ENCODE assay signal across 9 mouse cellular contexts in the genomic region with DNA sequence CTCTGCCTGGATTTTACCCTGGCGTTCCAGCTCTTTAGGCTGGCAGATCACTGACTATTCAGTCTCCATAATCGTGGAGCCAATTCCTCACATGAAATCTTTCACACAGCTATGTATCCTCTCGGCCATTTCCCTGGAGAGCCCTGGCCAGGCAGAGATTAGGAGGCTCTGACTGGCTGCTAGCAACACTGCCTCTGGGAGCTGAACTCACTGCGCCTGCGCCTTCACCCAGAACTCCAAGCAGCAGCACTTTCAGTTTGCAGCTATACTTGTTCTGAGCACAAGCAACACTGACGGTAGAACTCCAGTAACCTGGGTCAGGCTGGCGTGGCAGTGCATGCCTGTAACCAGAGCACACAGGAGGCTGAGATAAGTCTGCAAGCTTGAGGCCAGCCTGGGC. TPM values are rescaled to one million over a fixed set of nuclear protein-coding genes. Genes with fewer than 3 reads are reported as not detected.
DNase-seq lines count a peak whose midpoint lies in the region; ATAC-seq and TF ChIP-seq lines count a peak whose summit lies in the region.
"Had no signal": no experiment of that assay in that cellular context is flagged by ENCODE, and none has a peak within 500 bp of the region (broad histone marks: within the 10 kb centered on the region; RNA-seq: fewer than 3 reads in every experiment).

No protein-coding gene starts in this region.

- H3K9me3 ChIP-seq in hindbrain, embryonic 10.5 days = no peaks in the 10 kb centered on the region
- H3K9me3 ChIP-seq in hindbrain, embryonic 11.5 days (ENCODE audit: control insufficient read depth, low read length) = no peaks in the 10 kb centered on the region
- no peaks in the 10 kb centered on the region for H3K9me3 ChIP-seq in heart, embryonic 15.5 days (replicated peaks)
- H3K9me3 ChIP-seq in forebrain, postnatal 0 days (ENCODE audit: low read length) = no peaks in the 10 kb centered on the region

- 90% methylated on average over 7 of the region's 7 CpGs for WGBS in hindbrain, embryonic 10.5 days
- WGBS in hindbrain, embryonic 11.5 days = 83% methylated on average over 7 of the region's 7 CpGs
- WGBS in heart, embryonic 15.5 days = 33% methylated on average over 7 of the region's 7 CpGs
- WGBS in forebrain, postnatal 0 days = 78% methylated on average over 7 of the region's 7 CpGs

- H3K36me3 ChIP-seq in hindbrain, embryonic 10.5 days = no peaks in the 10 kb centered on the region; the same call in 1 of the 2 replicates
- no peaks in the 10 kb centered on the region for H3K36me3 ChIP-seq in hindbrain, embryonic 11.5 days (ENCODE audit: control insufficient read depth, insufficient read depth, low read length)
- H3K36me3 ChIP-seq in heart, embryonic 15.5 days = no peaks in the 10 kb centered on the region
- no peaks in the 10 kb centered on the region for H3K36me3 ChIP-seq in forebrain, postnatal 0 days (ENCODE audit: insufficient read depth)

- no peak for ATAC-seq in hindbrain, embryonic 11.5 days (ENCODE audit: low FRiP score)
- ATAC-seq in heart, embryonic 15.5 days (replicated peaks; ENCODE audit: insufficient number of reproducible peaks, insufficient read depth, low FRiP score, low read depth) = peak; percentile 63
- no peak for ATAC-seq in forebrain, postnatal 0 days

- H3K27me3 ChIP-seq in hindbrain, embryonic 10.5 days (ENCODE audit: insufficient read depth, poor library complexity, severe bottlenecking) = no peaks in the 10 kb centered on the region
- no peaks in the 10 kb centered on the region for H3K27me3 ChIP-seq in hindbrain, embryonic 11.5 days (ENCODE audit: control insufficient read depth, insufficient read depth, low read length)
- no peaks in the 10 kb centered on the region for H3K27me3 ChIP-seq in heart, embryonic 15.5 days
- no peaks in the 10 kb centered on the region for H3K27me3 ChIP-seq in forebrain, postnatal 0 days (ENCODE audit: insufficient read depth, low read length)

- H3K4me2 ChIP-seq in hindbrain, embryonic 11.5 days (replicated peaks; ENCODE audit: low read depth, low read length) = no peak overlapping the region
- peak overlapping the region; percentile 57 for H3K4me2 ChIP-seq in heart, embryonic 15.5 days
- H3K4me2 ChIP-seq in forebrain, postnatal 0 days (ENCODE audit: low read depth) = no peak overlapping the region

- no peak overlapping the region for H3K4me3 ChIP-seq in hindbrain, embryonic 10.5 days
- no peak overlapping the region for H3K4me3 ChIP-seq in hindbrain, embryonic 11.5 days (ENCODE audit: low read depth, low read length)
- H3K4me3 ChIP-seq in brown adipose tissue, adult 24 weeks (ENCODE audit: insufficient read depth, low read depth, low read length) = no peak overlapping the region
- peak overlapping the region; percentile 27 for H3K4me3 ChIP-seq in heart, embryonic 15.5 days
- no peak overlapping the region for H3K4me3 ChIP-seq in forebrain, postnatal 0 days (ENCODE audit: low read depth, low read length)

- no peak for TF ChIP-seq CTCF in forebrain, postnatal 0 days (IDR thresholded peaks at IDR 0.05; ENCODE audit: low read depth)

- 0 out of 2 replicates have a peak overlapping the region, but pooled peaks have one; percentile 2 for H3K27ac ChIP-seq in hindbrain, embryonic 10.5 days
- no peak overlapping the region for H3K27ac ChIP-seq in hindbrain, embryonic 11.5 days (ENCODE audit: low read depth, low read length)
- peak overlapping the region; percentile 3; the same call in 1 of the 2 replicates for H3K27ac ChIP-seq in brown adipose tissue, adult 24 weeks (replicated peaks; ENCODE audit: low read depth, low read length)
- H3K27ac ChIP-seq in heart, embryonic 15.5 days = peak overlapping the region; percentile 87
- H3K27ac ChIP-seq in forebrain, postnatal 0 days (ENCODE audit: low read depth, low read length) = no peak overlapping the region
- H3K27ac ChIP-seq: macrophage had no signal

- DNase-seq in hindbrain, embryonic 10.5 days (ENCODE audit: low spot score) = no peak
- no peak for DNase-seq in hindbrain, embryonic 11.5 days (ENCODE audit: low spot score)
- peak; percentile 23 for DNase-seq in liver
- no peak for DNase-seq in cerebellum, postnatal 25 days
- DNase-seq in forebrain, postnatal 0 days = no peak
- DNase-seq in left cerebral cortex, adult 11 months (ENCODE audit: low spot score) = no peak

- H3K4me1 ChIP-seq in hindbrain, embryonic 10.5 days (replicated peaks) = peaks cover 31% of the 10 kb centered on the region
- no peaks in the 10 kb centered on the region for H3K4me1 ChIP-seq in hindbrain, embryonic 11.5 days (replicated peaks; ENCODE audit: control insufficient read depth, insufficient read depth, low read length)
- peaks cover 58% of the 10 kb centered on the region for H3K4me1 ChIP-seq in brown adipose tissue, adult 24 weeks (ENCODE audit: control insufficient read depth, insufficient read depth, insufficient read length, low read length)
- peaks cover 72% of the 10 kb centered on the region for H3K4me1 ChIP-seq in heart, embryonic 15.5 days (replicated peaks)
- peaks cover 4% of the 10 kb centered on the region; the same call in 1 of the 2 replicates for H3K4me1 ChIP-seq in forebrain, postnatal 0 days (ENCODE audit: insufficient read depth)

- H3K9ac ChIP-seq in hindbrain, embryonic 11.5 days (ENCODE audit: low read depth, low read length) = no peak overlapping the region
- H3K9ac ChIP-seq in heart, embryonic 15.5 days = 0 out of 2 replicates have a peak overlapping the region, but pooled peaks have one; percentile 14
- H3K9ac ChIP-seq in forebrain, postnatal 0 days = no peak overlapping the region

RNA-seq across cellular contexts. Expression of gene Gna12, which starts 32.1 kb away (rescaled TPM):
- polyA plus RNA-seq in hindbrain, embryonic 10.5 days (2016; fragmentation: Nextera tagmentation; extraction: Ambion mirVana) = 9.9 and 11.3 TPM in 2 replicates
- 17.2 and 32.3 TPM in 2 replicates for polyA plus RNA-seq in hindbrain, embryonic 11.5 days (2014; fragmentation: Nextera tagmentation; extraction: Ambion mirVana)
- polyA plus RNA-seq in brown adipose tissue, adult 24 weeks (2012; ENCODE audit: insufficient read depth, insufficient read length, missing spikeins) = 44.5 and 61.4 TPM in 2 replicates
- 37.9 and 53.4 TPM in 2 replicates for polyA plus RNA-seq in heart, embryonic 15.5 days (2015; fragmentation: Nextera tagmentation; extraction: Ambion mirVana)
- total RNA-seq in forebrain, postnatal 0 days (2014; rRNA removed) = 102 and 138 TPM in 2 replicates
- 35.6 and 39.0 TPM in 2 replicates for polyA plus RNA-seq in forebrain, postnatal 0 days (2015; fragmentation: Nextera tagmentation; extraction: Ambion mirVana)

Comparison
In these comparisons a context has a peak if more than half of its experiments do, and no peak if none do; other contexts are left out.
1. H3K27ac ChIP-seq: peak in hindbrain, embryonic 10.5 days (single experiment), brown adipose tissue, adult 24 weeks (single experiment) and heart, embryonic 15.5 days (single experiment); none in hindbrain, embryonic 11.5 days (single experiment) and forebrain, postnatal 0 days (single experiment).